Mouse (Mus musculus) midbrain, embryonic 16.5 days (tissue): ENCODE data around the gene Rtkn. TPM values are rescaled to one million over a fixed set of nuclear protein-coding genes. Genes with fewer than 3 reads are reported as not detected.

Experiments used
- ATAC-seq: fragments of 200-750 bp; cut with Nextera tagmentation; 2 replicates; pipeline ENCODE4 v1.8.0; 2017; ENCODE audit warnings: moderate TSS enrichment
- H3K27ac ChIP-seq: fragments of 300-500 bp; sonication (generic); 2 replicates; pipeline ENCODE4 v1.5.1; 2014; ENCODE audit warnings: mild to moderate bottlenecking, low read length, mixed read lengths
- H3K27me3 ChIP-seq: fragments of 300-500 bp; sonication (generic); 2 replicates; pipeline ENCODE4 v1.6.1; 2014; ENCODE audit warnings: low read depth, low read length, mixed read lengths; ENCODE audit not compliant: control insufficient read depth, insufficient read depth
- H3K36me3 ChIP-seq: fragments of 300-500 bp; sonication (generic); 2 replicates; pipeline ENCODE4 v1.6.1; 2014; ENCODE audit warnings: mild to moderate bottlenecking, low read length, moderate library complexity, mixed read lengths; ENCODE audit not compliant: control insufficient read depth, insufficient read depth
- H3K4me1 ChIP-seq: fragments of 300-500 bp; sonication (generic); 2 replicates; pipeline ENCODE4 v1.6.1; 2014; ENCODE audit warnings: mild to moderate bottlenecking, low read length, mixed read lengths; ENCODE audit not compliant: control insufficient read depth, insufficient read depth
- H3K4me2 ChIP-seq: fragments of 300-500 bp; sonication (generic); 2 replicates; pipeline ENCODE4 v1.6.1; 2014; ENCODE audit warnings: mild to moderate bottlenecking, low read length, mixed read lengths
- H3K4me3 ChIP-seq: fragments of 300-500 bp; sonication (generic); 2 replicates; pipeline ENCODE4 v1.5.1; 2014; ENCODE audit warnings: low read depth, mild to moderate bottlenecking, low read length, moderate library complexity, mixed read lengths
- H3K9ac ChIP-seq: fragments of 300-500 bp; sonication (generic); 2 replicates; pipeline ENCODE4 v1.6.1; 2014; ENCODE audit warnings: low read depth, low read length, mixed read lengths
- H3K9me3 ChIP-seq: fragments of 300-500 bp; sonication (generic); replicated peaks from 2 replicates; pipeline ENCODE4 v1.6.1; 2014; ENCODE audit warnings: mild to moderate bottlenecking, low read length, mixed read lengths; ENCODE audit not compliant: control insufficient read depth, poor library complexity, severe bottlenecking
- WGBS: fragments of 180-500 bp; shearing (Covaris S2); extraction: QIAGEN DNeasy Blood & Tissue Kit; methylation state at CpG from one replicate; pipeline ENCODE4 v1.1.7; 2014; 5-methylcytosine and 5-hydroxymethylcytosine counted together
- polyA plus RNA-seq: library from polyadenylated mRNA; unstranded; fragments of >200 nt; fragmentation: Nextera tagmentation; extraction: Ambion mirVana; gene quantifications from 2 replicates; pipeline ENCODE4 v1.2.1, GENCODE M21; 2015

The Rtkn gene
- polyA plus RNA-seq, 1 experiment from 2014 or later = 10.7 TPM

GRCm38 (mm10) chr6:83115682-83116372 is 19.4 kb upstream of the Rtkn start:
- 1% methylated on average over 40 of the region's 48 CpGs for WGBS
- peaks cover 15% of the 10 kb centered on the region for H3K36me3 ChIP-seq
- peak; percentile 52 for ATAC-seq
- H3K4me1 ChIP-seq = peaks cover 29% of the 10 kb centered on the region
- H3K27ac ChIP-seq = peak overlapping the region; percentile 81
- H3K4me2 ChIP-seq = peak overlapping the region; percentile 95
- H3K27me3 ChIP-seq = no peaks in the 10 kb centered on the region
- peak overlapping the region; percentile 93 for H3K9ac ChIP-seq
- no peaks in the 10 kb centered on the region for H3K9me3 ChIP-seq
- peak overlapping the region; percentile 86 for H3K4me3 ChIP-seq

GRCm38 (mm10) chr6:83116373-83117164 is 18.7 kb upstream of the Rtkn start:
- Histone ChIP-seq H3K4me2 (peak overlapping the region; percentile 95), H3K36me3 (peaks cover 15% of the 10 kb centered on the region), H3K4me3 (peak overlapping the region; percentile 86), H3K27me3 (no peaks in the 10 kb centered on the region), H3K9ac (peak overlapping the region; percentile 93), H3K9me3 (no peaks in the 10 kb centered on the region), H3K4me1 (peaks cover 29% of the 10 kb centered on the region), H3K27ac (no peak overlapping the region)
- 77% methylated on average over 11 of the region's 11 CpGs for WGBS
- ATAC-seq = no peak

DNA sequence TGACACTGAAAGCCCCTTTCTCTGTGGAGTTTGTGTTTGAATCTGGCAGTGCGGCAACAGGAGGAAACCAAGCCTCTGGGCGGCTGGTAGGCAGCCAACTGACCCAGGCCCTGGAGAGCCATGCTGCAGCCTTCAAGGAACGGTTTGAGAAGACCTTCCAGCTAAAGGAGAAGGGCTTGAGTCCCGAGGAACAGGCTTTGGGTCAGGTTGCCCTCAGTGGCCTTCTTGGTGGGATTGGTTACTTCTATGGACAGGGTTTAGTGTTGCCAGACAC is 18.2 kb upstream of the Rtkn start:
- peaks cover 15% of the 10 kb centered on the region for H3K36me3 ChIP-seq
- no peak overlapping the region for H3K27ac ChIP-seq
- no peaks in the 10 kb centered on the region for H3K9me3 ChIP-seq
- H3K9ac ChIP-seq = no peak overlapping the region
- 82% methylated on average over 4 of the region's 4 CpGs for WGBS
- H3K4me3 ChIP-seq = no peak overlapping the region
- peaks cover 31% of the 10 kb centered on the region for H3K4me1 ChIP-seq
- no peak for ATAC-seq
- H3K27me3 ChIP-seq = no peaks in the 10 kb centered on the region
- H3K4me2 ChIP-seq = no peak overlapping the region

- ATAC-seq = no peak
- Histone ChIP-seq H3K36me3 (peaks cover 15% of the 10 kb centered on the region), H3K27ac (no peak overlapping the region), H3K4me1 (peaks cover 37% of the 10 kb centered on the region), H3K9ac (no peak overlapping the region), H3K9me3 (no peaks in the 10 kb centered on the region), H3K4me3 (no peak overlapping the region), H3K4me2 (no peak overlapping the region), H3K27me3 (no peaks in the 10 kb centered on the region)
- 93% methylated on average over 13 of the region's 13 CpGs for WGBS
These were observed 17.6 kb upstream of the Rtkn start for GRCm38 (mm10) chr6:83117616-83118015.

GRCm38 (mm10) chr6:83118369-83118768 is 16.9 kb upstream of the Rtkn start:
- WGBS = 87% methylated on average over 11 of the region's 11 CpGs

GRCm38 (mm10) chr6:83118825-83119733 is 16.2 kb upstream of the Rtkn start:
- H3K27ac ChIP-seq = no peak overlapping the region
- 84% methylated on average over 14 of the region's 14 CpGs for WGBS
- no peak overlapping the region for H3K4me3 ChIP-seq

More at GRCm38 (mm10) chr6:83118369-83118768, 16.9 kb upstream of the Rtkn start:
- Histone ChIP-seq H3K27ac (no peak overlapping the region), H3K4me1 (peaks cover 42% of the 10 kb centered on the region), H3K4me2 (no peak overlapping the region), H3K9ac (no peak overlapping the region), H3K36me3 (peaks cover 15% of the 10 kb centered on the region), H3K4me3 (no peak overlapping the region), H3K9me3 (no peaks in the 10 kb centered on the region), H3K27me3 (no peaks in the 10 kb centered on the region)
- no peak for ATAC-seq

DNA sequence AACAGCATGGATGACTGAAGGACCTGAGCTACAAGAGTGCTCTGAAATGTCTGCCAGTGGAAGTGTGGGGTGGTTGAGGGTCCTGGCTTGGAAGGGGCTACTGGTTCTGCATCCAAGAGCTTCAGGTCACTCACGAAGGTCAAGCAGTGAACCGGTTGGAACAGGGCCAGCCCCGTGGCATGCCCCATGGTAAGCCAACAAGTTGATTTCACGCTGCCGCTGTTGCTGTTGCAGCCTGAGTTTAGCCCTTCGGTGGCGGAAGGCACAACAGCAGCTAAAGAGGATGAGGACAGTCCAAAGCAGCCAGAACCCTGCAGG is 15.6 kb upstream of the Rtkn start:
- 53% methylated on average over 7 of the region's 7 CpGs for WGBS
- Histone ChIP-seq H3K36me3 (peaks cover 15% of the 10 kb centered on the region), H3K4me2 (peak overlapping the region; percentile 84), H3K27me3 (no peaks in the 10 kb centered on the region), H3K4me3 (peak overlapping the region; percentile 70; the same call in 1 of the 2 replicates), H3K27ac (no peak overlapping the region), H3K9ac (peak overlapping the region; percentile 7; the same call in 1 of the 2 replicates), H3K9me3 (no peaks in the 10 kb centered on the region), H3K4me1 (peaks cover 47% of the 10 kb centered on the region)
- no peak for ATAC-seq

More at GRCm38 (mm10) chr6:83118825-83119733, 16.2 kb upstream of the Rtkn start:
- H3K27me3 ChIP-seq = no peaks in the 10 kb centered on the region
- H3K4me1 ChIP-seq = peaks cover 45% of the 10 kb centered on the region
- H3K9me3 ChIP-seq = no peaks in the 10 kb centered on the region
- no peak for ATAC-seq
- peaks cover 15% of the 10 kb centered on the region for H3K36me3 ChIP-seq
- H3K4me2 ChIP-seq = peak overlapping the region; percentile 84; the same call in 1 of the 2 replicates
- H3K9ac ChIP-seq = peak overlapping the region; percentile 7; the same call in 1 of the 2 replicates

DNA sequence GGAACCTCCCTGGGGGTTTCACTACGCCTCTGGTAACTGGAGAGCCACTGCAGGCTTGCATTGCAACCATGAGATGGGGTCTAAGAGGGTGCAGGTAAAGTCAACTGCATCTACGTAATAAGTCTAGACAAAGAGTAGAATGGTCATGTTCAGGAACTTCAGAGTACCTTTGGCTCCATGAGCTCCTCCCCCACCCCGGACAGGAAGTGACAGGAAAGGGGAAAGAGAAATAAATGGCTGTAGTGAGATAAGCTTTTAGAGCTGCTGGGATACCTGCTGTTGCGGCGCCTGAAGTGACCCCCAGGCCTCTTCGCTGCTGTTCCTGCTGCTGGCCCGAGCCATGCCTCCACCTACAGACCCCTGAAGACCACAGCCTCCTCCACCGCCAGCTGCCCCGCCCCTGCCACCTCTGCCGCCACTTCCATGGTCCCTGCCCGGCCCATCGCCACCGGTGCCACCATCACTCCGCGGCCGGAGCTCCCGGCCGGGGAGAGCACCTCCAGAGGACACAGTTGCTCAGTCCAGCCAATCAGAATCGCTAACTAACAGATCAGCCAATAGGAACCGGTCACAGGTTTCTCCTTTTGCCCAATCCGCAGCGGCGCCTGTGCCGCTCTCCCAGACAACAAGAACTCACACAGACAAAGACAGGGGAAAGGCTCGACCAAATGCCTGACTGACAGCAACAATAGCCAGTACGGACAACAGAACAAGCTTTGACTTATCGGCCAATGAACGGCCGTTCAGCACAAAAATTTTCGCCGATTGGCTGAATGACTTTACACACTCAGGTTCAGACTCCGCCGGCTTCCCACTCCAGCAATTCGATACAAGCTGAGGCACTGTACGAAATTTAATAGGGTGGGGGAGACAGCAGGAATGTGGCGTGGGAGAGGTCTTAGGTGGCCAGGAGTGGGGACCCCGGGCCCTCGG is 14.1 kb upstream of the Rtkn start, which contains the start of gene Wbp1:
TSS of gene Wbp1 (minus strand) at position 630 of the 933 bp plus-strand sequence.
- WGBS = under 1% methylated on average over 38 of the region's 38 CpGs
- H3K27me3 ChIP-seq = no peaks in the 10 kb centered on the region
- H3K9me3 ChIP-seq = no peaks in the 10 kb centered on the region
- peak within 1 kb of the TSS; percentile 80 for H3K9ac ChIP-seq
- H3K36me3 ChIP-seq = peaks cover 15% of the 10 kb centered on the region
- peak within 1 kb of the TSS; percentile 98 for H3K4me2 ChIP-seq
- H3K4me1 ChIP-seq = peaks cover 42% of the 10 kb centered on the region
- H3K4me3 ChIP-seq = peak within 1 kb of the TSS; percentile 70
- peak within 1 kb of the TSS; percentile 94 for H3K27ac ChIP-seq
- peak; percentile 95 for ATAC-seq
